Mouse (Mus musculus) Muller cell, postnatal 12 days (primary cell): ENCODE measurements around the gene Tmtc4.

ENCODE experiments used
- DNase-seq: peaks from one replicate; pipeline ENCODE4 v3.0.0-alpha.2; 2015; ENCODE audit errors: inconsistent ontology term

Tmtc4 gene

DNA sequence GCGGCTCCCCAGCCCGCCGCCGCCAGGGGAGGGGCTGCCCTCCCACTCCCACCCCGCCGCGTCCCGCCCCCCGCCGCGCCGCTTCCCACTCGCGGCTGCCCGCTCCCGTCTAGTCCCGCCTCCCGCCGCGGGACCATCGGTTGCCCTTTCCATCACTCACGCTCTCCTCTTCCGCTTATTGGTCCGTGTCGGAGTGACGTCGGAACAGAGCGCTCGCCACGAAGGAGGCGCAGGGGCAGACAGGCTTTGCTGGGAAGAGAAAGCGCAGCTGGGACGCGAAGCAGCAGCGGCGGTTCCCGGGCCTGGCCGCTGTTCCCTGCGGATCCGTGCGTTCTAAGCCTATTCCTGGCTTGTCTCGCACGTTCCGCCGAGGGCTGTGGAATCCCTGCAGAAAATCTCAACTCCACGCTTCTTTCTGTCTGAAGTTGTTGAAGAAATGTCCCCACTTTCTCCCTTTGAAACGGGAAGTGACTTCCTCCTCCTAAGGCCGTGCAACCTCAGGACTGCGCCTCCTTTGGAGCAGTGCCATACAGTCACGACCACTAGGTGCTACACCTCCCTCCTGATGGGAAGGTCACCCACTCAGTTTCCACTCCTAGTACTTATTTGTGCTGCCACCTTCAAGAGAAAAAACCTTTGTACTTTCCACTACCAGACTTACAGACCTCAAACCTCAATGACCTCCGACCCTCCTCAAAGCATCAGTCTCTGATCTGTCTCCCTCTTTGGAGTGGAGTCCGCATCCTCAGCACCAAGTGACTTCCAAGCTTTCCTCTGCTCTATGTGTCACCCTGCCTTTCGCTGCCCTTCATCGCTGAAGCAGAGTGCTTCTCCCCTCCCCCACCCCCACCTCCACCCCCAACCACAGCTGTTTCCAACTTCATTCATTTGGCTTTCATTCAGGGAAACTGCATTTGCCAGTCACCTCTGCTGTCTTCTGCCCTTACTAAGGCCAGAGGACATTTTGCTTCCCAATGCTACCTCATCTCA lies at the start of gene Tmtc4:
Gene Tmtc4, minus strand, starts transcription at position 810 of the 990 bp plus-strand sequence.
- peak; percentile 96 for DNase-seq

DNA sequence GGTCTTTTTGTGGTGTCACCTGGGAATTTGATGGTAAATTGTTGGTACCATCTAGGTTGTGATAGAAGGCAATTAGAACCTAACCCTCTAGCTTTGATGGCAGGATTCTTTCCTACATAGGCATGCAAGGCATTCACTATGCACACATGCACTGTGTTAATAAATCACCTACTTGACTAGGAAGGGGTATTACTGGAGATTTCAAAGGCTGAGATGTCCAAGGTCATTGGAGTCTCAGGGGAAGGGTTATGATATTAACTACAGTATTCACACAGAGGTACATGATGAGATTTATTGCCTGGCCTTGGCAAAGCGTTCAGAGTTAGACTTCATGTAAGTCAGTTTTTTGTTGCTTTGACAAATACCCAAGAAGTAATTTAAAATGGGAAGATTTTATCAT lies 48.6 kb upstream of the Tmtc4 start:
- DNase-seq: no peak

DNA sequence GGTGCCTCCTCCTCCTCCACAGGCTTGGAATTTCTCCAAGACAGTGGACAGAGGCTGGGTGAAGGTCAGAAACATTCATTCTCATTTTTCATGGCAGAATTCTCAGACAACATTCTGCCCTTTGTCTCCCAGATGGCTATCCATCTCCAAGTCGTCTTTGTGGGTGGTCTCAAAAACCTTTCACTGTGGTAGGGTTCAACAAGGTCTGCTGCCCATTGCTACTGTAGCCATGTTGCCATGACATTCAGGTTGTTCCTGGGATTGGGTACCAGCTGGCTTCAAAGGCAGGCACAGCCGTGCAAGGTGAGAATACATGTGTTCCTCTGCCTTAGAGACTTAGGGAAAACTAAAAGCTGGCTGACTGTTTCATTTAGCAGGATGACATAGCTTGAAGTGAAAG lies 44.0 kb upstream of the Tmtc4 start:
- DNase-seq: no peak

DNA sequence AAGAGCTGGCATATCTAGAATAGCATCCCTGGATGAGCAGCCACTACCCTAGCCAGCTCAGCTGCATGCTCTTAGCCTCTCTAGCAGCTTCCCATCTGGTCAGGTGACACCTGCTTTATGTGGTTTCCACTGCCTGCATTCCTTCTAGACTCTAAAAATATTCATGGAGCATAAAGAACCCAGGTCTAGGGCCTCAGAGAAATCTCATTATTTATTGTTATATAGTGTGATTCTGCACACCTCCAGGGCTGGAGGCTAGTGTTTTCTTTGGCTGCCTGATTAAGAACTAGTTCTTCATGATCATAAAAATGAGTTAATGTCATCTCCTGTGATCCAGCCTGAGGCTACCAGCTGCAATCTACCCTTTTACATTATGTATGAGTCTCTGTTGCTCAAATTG lies 39.1 kb upstream of the Tmtc4 start:
- DNase-seq: no peak

DNA sequence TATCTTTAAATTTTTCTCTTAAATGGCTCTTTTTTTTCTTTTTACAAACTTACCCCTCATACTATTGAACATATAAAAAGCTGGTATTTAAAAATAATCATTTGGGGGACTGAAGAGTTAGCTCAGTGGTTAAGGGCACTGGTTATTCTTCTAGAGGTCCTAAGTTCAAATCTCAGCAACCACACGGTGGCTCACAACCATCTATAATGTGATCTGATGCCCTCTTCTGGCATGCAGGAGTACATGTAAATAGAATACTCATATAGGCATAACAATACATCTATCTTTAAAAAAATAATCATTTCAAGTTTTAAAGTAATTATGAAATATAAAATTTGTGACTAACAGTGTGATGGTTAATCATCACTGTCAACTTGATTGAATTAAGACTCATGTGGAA lies 32.5 kb upstream of the Tmtc4 start:
- DNase-seq: no peak

DNA sequence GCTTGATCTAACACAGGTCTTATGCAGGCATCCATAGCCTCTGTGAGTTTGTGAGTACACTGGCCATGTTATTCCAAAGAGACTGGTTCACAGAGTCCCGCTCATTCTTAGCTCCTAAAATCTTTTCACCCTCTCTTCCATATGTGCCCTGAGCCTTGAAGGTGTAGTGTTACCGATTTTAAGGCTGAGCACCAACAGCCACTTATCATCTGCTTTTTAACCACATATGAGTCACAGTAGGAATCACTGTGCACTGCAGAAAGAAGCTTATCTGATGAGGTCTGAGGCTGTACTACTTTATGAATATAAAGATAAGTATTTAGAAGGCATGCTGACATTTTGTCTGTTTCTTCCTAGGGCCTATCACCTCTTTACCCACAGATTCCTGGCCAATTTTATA lies 31.9 kb upstream of the Tmtc4 start:
- DNase-seq: no peak

DNA sequence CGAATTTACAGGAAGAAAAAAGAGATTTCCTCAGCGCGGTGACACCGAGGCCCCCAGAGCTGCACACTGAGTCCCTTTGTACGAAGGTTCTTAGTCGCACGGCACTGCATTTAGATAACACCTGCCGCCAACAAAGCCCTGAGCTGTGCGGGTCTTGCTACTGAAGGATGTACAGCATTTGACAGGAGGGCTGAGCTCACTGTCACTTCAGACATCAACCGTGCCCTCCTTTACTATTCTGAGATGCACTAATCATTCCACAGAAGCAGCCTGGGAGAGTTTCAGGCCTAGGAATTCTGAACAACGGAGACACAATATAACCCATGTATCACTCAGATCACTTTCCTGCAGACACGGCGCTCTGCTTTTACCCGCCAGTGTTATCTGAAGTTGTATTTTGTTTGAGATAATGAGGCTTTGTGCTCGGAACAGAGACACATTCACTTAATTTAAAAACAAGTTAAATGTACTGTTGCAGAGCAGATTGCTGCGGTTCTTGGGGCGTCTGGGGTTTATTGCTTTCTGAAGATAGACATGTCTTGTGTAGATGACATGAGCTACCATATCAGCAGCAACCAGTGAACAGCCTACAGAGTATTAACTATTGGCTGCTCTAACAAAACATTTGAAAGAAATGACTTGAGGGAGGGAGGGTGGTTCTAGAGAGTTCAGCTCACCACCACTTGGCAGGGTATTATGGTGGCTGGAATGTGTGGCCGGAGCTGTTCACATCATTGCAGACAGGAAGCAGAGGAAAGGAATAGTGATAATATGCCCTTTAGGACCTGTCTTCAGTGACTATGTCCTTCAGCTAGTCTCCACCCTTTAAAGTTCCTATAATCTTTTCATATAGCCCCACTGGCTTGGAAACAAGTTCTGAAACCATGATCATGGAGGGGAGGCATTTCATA lies 25.5 kb upstream of the Tmtc4 start:
- no peak for DNase-seq

DNA sequence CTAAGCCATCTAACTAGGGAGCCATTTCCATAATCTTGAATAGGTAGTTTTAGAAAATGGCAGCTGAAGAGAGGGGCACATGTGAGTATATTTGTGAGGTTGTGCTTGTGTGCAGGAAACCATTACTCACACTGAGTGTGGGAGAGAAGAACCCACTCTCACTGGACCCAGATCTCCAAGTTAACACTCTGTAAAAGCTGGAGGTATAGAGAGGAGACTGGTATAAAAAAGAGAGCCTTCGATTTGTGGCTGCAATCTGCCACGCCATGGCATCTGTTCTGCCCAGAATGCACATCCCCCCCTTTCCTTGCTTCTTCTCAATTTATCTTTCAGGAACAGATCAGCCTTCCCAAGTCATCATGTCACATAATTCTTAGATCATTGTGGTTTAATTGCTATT lies 24.8 kb upstream of the Tmtc4 start:
- no peak for DNase-seq

DNA sequence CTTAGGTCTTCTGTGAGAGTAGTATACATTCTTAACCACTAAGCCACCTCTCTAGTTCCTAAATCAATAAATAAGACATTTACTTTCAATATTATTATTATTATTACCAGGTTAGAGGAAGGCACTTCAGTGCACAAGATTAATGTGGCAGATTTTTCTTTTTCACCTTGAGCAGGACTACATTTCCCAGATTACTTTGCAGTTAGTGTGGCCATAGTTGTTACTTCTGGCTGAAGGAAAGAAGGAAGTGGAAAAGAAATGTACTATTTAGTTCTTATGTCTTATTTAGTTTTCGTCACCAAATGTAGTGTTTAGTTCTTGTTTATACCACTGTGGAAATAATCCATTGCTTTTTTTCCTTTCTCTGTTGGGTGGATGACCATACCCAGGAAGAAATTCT lies 19.9 kb upstream of the Tmtc4 start:
- DNase-seq: no peak

DNA sequence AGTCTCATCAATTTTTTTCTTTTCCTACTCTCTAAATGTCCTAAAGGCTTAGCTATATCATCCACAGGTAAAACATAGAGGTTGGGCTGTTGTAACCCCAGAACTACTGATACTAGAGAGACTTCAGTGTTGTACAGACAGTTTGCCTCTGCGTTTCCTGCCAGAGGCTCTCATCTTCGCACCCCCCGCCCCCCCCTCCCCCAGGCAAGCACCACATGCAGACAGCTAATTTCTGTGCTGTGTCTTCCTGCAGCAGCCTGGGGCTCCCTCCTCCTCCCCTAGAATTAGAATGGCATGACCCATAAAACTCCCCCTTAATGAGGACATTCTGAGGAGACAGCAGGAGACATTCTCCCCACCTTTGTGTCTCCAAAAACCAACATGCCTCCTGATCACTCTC lies 17.6 kb upstream of the Tmtc4 start:
- no peak for DNase-seq

DNA sequence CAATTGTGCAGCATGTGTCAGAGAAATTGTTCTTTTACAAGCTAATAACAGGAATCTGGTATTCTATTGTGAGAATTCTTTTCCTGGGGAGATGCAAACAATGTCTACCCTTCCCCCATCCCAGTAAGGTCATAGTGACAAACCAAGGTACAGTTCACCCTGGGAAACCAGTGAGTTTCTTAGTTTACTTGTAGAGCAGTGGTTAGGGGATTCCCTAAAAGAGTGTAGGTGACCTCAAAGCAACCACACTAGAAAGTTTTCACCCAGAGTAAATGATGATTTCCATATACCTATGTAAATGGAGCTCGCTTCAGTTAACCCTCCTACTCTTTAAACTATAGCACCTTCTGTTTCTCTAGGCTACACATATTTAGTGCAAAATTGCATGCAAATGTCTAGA lies 13.6 kb upstream of the Tmtc4 start:
- no peak for DNase-seq

DNA sequence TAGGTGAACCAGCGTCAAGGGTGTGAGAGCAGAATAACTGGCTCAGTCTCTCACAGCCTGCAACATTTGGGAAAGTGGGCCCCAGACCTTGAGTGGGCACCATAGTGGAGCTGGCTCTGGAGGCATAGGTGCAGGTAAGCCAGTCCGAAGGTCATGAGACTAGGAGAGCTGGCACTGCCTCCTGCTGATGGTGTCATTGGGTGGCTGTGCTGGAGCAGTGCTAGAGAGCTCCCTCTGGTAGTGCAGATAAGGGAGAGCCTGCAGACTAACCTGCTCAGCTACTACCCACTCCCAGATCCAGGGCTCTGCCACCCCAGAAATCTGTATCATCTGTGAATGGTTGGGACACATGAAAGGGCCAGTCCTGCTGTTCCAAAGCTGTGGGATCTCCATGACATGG lies 10.1 kb upstream of the Tmtc4 start:
- DNase-seq: no peak

DNA sequence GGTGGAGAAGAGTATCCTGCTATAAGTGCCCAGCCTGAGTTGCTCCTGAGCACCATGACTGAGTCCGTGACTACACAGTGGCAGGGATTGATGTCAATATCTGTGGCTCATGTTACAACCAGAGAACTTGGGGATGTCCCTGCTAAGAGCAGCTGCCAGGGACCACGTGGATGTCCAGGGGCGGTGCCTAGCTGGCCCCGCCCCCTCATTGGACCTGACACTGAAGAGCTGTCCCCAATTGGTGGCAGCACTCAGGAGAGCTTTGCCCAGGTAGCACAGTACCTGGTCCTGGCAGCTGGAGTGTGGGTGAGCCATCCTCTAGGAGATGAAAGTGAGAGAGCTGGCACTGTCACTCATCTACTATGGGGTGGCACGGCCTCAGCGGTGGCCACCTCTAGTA lies 9.1 kb upstream of the Tmtc4 start:
- DNase-seq: no peak

DNA sequence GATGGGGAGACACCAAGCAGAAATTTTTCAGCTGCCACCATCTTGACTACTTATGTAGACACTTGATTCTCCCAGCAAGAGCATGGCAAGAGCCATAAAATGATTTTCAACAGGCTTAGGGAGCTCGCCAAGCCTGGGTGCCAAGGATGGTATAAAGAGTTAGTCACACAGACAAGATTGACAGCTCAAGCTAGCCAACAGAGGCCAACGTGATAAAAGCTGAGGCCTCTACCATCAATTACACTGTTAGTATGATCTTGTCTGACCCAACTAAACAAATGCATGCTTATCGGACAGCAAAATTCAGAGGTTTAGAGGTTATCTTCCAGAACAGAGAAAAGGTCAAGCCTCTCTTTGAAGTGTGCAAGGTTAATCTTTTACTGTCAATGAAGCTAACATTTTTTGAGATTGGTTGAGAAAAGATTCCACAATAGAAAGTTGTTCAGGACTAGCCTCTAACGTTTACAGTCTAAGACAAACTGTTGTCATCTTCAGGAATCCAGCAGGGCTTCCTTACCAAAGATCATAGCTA lies 6.8 kb upstream of the Tmtc4 start:
- DNase-seq: no peak

DNA sequence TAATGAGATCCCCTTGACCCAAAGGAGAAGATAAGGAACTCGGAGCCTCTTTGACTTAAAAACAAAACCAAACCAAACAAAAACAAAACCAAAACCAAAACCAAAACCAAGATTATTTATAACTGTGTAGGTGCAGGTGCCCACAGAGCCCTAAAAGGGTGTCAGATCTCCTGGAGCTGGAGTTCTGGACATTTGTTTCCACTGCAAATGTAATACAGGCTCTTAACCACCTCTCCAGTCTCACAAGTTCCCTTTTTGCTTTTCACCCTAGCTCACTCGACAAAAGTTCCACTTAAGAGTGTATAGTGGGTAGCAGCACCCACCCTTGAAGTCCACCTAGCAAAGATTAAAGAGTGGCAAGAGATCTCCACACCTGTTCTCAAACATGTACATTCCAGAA lies 2.6 kb upstream of the Tmtc4 start:
- no peak for DNase-seq

DNA sequence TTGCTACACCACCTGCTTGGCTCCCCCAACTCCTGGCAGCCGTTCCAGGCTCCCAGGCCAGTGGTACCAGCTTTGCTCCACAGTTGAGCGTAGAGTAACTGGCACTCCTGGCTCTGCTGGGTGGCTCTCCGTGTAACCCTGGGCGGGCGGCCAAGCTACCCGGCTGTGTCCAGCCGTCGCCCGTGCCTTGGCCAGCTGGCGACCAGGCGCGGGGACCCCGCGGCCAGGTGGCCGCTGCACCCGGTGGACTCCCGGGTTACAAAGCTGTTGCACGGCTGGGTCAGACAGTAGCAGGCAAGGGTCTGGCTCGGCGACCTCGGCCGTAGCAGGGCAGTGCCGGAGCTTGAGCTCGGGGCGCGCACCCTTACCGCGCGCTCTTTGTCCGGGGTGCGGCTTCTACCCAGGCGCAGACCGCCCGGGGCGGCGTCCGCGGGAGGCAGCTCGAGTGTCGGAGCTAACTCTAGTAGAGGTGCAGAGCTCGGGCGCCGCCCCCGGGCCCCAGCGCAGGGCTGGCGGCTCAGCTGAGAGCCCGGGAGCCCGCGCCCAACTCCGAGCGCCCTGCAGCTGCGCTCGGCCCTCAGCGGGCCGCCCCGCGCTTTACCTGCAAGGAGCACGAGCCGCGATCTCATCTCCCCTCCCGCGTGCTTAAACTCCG lies 1.1 kb downstream of the Tmtc4 start:
- peak; percentile 75 for DNase-seq

DNA sequence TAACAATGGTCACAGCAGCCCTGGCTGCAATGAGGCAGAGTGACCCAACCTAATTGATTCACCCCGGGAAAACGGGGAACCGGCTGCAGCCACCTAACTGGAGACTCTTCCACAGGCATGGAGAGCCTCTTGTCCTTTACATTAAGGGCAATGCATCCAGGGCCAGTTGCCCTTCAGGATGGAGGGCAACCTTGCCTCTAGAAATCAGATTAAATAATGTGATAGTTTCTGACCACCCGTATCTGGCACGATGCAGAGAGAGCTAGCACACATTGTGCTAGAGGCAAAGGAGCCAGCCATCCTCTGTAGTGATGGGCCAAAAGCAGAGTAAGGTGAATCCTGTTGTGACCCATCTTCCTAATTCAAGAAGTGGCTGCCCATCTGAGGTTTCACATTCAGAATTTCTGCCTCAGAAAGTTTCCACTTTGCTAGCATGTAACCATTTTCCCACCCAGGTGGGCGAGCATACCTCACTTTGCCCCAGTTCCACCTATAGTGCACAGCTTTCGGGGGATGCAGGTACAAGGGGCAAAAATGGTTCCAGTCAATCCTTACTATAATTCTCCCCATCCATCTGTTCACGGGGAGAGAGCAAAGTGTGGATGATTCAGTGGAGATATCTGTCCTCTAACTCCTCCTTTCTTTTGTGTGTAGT lies 1.9 kb downstream of the Tmtc4 start:
- no peak for DNase-seq

DNA sequence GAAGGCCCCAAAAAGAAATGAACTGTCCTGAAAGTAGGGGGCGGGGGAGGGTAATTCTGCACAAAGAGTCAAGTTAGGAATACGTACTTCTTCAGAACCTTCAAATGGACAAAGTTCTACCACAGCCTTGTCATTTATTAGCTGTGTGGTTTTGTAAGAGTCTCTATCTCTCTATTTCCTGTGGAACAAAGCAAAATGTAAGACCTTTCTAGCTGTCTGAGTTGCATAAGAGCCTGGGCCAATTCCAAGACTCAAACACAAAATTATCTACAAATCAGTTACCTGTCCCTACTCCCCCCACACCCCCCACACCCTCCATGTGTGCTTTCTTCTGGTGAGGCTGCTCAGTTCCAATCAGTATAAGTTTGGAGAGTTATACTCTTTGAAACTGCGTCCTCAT lies 5.0 kb downstream of the Tmtc4 start:
- no peak for DNase-seq

DNA sequence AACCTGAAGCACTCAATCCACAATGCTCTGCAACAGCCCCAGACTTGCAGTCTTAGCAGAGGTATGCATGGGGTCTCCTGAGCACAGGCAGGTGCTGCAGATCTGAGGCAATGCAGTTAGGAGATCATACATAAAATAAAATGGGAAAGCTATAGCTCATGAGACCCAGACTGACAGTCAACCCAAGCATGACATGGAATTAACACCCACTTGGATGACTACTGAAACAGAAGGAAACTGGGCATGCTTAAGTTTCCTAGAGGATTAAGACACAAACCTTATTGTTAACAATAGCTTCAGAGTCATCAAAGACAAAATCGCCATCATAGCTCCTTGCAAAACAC lies 6.1 kb downstream of the Tmtc4 start:
- no peak for DNase-seq

DNA sequence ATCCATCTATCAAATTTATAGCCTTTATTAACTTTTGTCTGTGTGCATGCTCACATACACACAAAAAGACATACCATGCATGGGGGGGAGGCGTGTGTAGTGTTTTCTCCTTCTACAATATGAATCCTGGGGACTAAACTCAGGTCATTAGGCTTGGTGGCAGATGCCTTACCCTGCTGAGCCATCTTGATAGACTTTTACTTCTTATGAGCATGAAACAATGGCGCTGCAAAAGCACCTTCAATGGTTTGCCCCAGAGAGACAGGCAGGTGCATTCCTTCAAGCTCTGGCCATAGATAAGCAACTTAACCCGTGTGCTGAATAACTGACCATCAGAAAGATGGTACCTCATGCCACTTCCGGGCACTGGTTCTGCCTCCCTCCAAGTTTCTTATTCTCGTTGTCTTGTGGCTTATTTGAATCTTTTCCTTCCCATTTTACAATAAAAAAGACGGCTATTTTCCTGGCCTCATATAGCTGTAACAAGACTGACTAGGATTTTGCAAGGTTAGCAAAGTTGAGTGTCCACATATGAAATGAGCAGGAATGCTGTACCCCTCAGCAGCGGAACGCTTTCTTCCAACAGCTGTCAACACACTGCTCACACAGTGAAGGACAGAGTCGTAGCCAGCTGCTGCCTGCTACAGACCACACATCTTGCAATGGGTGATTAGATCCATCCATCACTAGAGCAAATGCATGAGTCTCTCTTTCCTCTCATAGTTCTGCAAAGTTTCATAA lies 6.6 kb downstream of the Tmtc4 start:
- no peak for DNase-seq
